Mouse (Mus musculus): ENCODE data around the gene Gm266. TPM values are rescaled to one million over a fixed set of nuclear protein-coding genes. Genes with fewer than 3 reads are reported as not detected.

The Gm266 gene
- polyA plus RNA-seq, 1 experiment from 2014 or later, result 0.49 TPM

DNA sequence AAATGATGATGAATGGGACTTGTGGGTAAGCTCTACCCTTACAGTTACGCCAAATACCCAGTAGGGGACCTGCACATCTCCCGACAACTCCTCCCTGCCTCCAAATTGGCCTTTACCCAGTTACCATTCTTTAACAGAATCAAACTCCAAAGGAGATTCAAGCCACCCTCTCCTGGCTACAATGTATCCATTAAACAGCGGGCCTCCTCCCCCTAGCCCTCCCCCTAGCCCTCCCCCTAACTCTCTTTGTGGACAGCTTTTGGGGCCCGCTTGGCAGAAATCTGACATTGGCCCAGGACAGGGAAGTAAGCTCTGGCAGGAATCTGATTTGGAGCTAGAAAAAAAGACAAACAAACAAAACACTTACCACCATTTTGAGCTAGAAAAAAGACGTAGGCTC lies 14.0 kb upstream of the Gm266 start:
- Histone ChIP-seq H3K27ac (ENCODE audit: low read depth) (no peak overlapping the region), H3K36me3 (replicated peaks; ENCODE audit: insufficient read depth, low read length) (no peaks in the 10 kb centered on the region), H3K27me3 (ENCODE audit: insufficient read depth, low read length) (0 out of 2 replicates have a peak, but pooled peaks cover 2% of the 10 kb centered on the region), H3K4me2 (ENCODE audit: low read depth, low read length) (no peak overlapping the region), H3K4me1 (ENCODE audit: insufficient read depth) (no peaks in the 10 kb centered on the region), H3K9me3 (ENCODE audit: low read length) (no peaks in the 10 kb centered on the region; the same call in 1 of the 2 replicates), H3K9ac (replicated peaks) (no peak overlapping the region), H3K4me3 (ENCODE audit: low read depth, low read length) (no peak overlapping the region)
- 68% methylated on average over 5 of the region's 5 CpGs for WGBS (ENCODE audit: insufficient replicate concordance)
- ATAC-seq, result no peak
- DNase-seq, result no peak
- no peak for TF ChIP-seq EP300 (IDR thresholded peaks at IDR 0.05; ENCODE audit: low read depth)
- no peak for TF ChIP-seq CTCF (IDR thresholded peaks at IDR 0.05; ENCODE audit: low read depth)

DNA sequence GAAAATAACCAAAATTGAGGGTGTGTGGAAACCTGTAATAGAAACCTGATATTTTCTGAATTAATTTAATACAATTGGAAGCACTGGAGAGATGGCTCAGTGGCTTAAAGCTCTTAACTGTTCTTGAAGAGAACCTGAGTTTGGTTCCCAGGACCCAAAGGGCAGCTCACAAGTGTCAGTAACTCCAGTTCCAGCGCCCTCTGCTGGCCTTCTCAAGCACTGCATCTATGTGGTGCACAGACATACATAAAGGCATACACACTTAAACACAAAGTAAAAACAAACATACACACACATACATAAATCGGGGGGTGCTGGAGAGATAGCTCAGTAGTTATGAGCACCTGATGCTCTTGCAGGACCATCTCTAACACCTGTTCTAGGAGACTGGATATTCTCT lies 11.5 kb upstream of the Gm266 start:
- H3K9ac ChIP-seq (replicated peaks), result no peak overlapping the region
- no peaks in the 10 kb centered on the region for H3K9me3 ChIP-seq (ENCODE audit: low read length)
- H3K4me3 ChIP-seq (ENCODE audit: low read depth, low read length), result no peak overlapping the region
- H3K27ac ChIP-seq (ENCODE audit: low read depth), result no peak overlapping the region
- 0 out of 2 replicates have a peak, but pooled peaks cover 2% of the 10 kb centered on the region for H3K27me3 ChIP-seq (ENCODE audit: insufficient read depth, low read length)
- no peaks in the 10 kb centered on the region for H3K4me1 ChIP-seq (ENCODE audit: insufficient read depth)
- DNase-seq (peak; percentile 46), ATAC-seq (no peak)
- no peaks in the 10 kb centered on the region for H3K36me3 ChIP-seq (replicated peaks; ENCODE audit: insufficient read depth, low read length)
- 43% methylated on average over 2 of the region's 2 CpGs for WGBS (ENCODE audit: insufficient replicate concordance)
- H3K4me2 ChIP-seq (ENCODE audit: low read depth, low read length), result no peak overlapping the region
- TF ChIP-seq EP300 (IDR thresholded peaks at IDR 0.05; ENCODE audit: low read depth) (no peak), CTCF (IDR thresholded peaks at IDR 0.05; ENCODE audit: low read depth) (peak; percentile 65)

DNA sequence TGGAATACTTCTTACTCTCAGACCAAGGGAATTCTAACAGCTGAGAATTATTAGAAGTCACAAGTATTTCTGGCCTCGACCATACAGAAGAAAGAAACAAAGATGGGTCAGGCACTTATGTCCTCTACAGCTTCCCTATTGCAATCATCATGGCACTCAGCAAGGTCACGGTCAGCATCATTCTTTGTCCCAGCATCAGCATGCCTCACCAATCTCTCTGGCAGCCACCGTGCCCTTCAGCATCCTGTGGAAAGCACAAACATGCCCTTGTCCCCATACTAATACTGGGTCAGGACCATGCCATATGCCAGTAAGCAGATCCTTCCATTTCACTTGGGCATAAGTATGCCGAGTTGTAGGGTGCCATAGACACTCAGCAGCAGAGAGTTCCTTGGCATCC lies 9.3 kb upstream of the Gm266 start:
- ATAC-seq, result no peak
- WGBS (ENCODE audit: insufficient replicate concordance), result 63% methylated on average over 4 of the region's 4 CpGs

DNA sequence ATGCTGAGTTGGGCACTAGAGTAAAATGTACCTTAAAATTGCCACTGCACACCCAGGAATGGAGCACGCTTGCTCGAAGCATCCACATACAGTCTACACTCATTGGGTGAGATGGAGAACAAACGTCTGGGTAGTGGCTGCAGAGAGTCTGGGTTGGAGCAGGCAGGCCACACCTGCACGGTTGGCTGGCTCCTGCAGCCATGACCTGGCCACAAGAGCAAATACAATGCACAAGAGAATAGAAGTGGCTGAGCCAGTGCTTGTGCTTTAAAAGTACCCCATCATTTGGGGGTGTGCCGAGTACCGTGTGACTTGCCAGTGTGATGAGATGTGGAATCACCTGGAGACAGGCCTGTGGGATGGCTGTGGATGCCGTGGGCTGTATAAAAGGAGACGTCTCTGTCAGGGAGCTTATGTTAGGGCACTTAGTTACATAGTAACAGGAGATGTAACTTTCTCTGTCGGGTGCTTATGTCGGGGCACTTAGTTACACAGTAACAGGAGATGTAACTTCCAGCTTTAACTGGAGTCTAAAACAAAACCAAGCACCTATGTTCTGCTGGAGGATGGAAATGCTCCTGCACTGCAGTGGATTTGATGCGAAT lies 3.7 kb upstream of the Gm266 start:
- DNase-seq (no peak), ATAC-seq (no peak)
- Histone ChIP-seq H3K4me3 (ENCODE audit: low read depth, low read length) (no peak overlapping the region), H3K4me2 (ENCODE audit: low read depth, low read length) (no peak overlapping the region), H3K27ac (ENCODE audit: low read depth) (no peak overlapping the region), H3K27me3 (ENCODE audit: insufficient read depth, low read length) (peaks cover 48% of the 10 kb centered on the region), H3K36me3 (replicated peaks; ENCODE audit: insufficient read depth, low read length) (no peaks in the 10 kb centered on the region), H3K9ac (replicated peaks) (no peak overlapping the region), H3K9me3 (ENCODE audit: low read length) (no peaks in the 10 kb centered on the region), H3K4me1 (ENCODE audit: insufficient read depth) (peaks cover 15% of the 10 kb centered on the region; the same call in 1 of the 2 replicates)
- WGBS (ENCODE audit: insufficient replicate concordance), result 62% methylated on average over 11 of the region's 11 CpGs
- TF ChIP-seq CTCF (IDR thresholded peaks at IDR 0.05; ENCODE audit: low read depth), result no peak
- no peak for TF ChIP-seq EP300 (IDR thresholded peaks at IDR 0.05; ENCODE audit: low read depth)

More for the DNA sequence above, 9.3 kb upstream of the Gm266 start:
- Histone ChIP-seq H3K9me3 (ENCODE audit: low read length) (no peaks in the 10 kb centered on the region), H3K4me1 (ENCODE audit: insufficient read depth) (0 out of 2 replicates have a peak, but pooled peaks cover 1% of the 10 kb centered on the region), H3K27ac (ENCODE audit: low read depth) (no peak overlapping the region), H3K27me3 (ENCODE audit: insufficient read depth, low read length) (0 out of 2 replicates have a peak, but pooled peaks cover 2% of the 10 kb centered on the region), H3K36me3 (replicated peaks; ENCODE audit: insufficient read depth, low read length) (no peaks in the 10 kb centered on the region), H3K4me2 (ENCODE audit: low read depth, low read length) (no peak overlapping the region), H3K9ac (replicated peaks) (no peak overlapping the region), H3K4me3 (ENCODE audit: low read depth, low read length) (no peak overlapping the region)
- no peak for TF ChIP-seq EP300 (IDR thresholded peaks at IDR 0.05; ENCODE audit: low read depth)
- DNase-seq, result no peak

DNA sequence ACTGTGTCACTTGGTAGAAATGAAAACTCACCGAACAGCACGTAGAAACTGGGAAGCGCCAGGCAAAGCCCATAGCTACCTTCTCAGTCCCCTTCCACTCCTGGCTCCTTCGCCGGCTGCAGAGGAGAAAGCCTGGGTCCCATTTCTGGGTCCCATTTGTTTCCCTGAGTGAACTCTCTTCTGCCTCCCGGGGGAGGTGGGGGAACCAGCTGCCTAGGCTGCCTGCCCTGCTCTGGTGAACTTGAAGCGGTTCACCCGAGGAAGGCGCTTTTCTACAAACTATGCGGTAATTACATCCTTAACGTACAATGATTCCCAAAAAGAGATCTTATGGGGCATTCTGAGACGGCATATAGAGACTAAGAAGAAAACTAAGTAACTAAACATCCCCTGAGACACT lies 832 bp upstream of the Gm266 start:
- WGBS (ENCODE audit: insufficient replicate concordance), result 20% methylated on average over 12 of the region's 12 CpGs
- Histone ChIP-seq H3K4me2 (ENCODE audit: low read depth, low read length) (peak overlapping the region; percentile 57), H3K27me3 (ENCODE audit: insufficient read depth, low read length) (peaks cover 62% of the 10 kb centered on the region), H3K4me1 (ENCODE audit: insufficient read depth) (peaks cover 15% of the 10 kb centered on the region; the same call in 1 of the 2 replicates), H3K9ac (replicated peaks) (no peak overlapping the region), H3K4me3 (ENCODE audit: low read depth, low read length) (no peak overlapping the region), H3K9me3 (ENCODE audit: low read length) (no peaks in the 10 kb centered on the region), H3K27ac (ENCODE audit: low read depth) (no peak overlapping the region), H3K36me3 (replicated peaks; ENCODE audit: insufficient read depth, low read length) (no peaks in the 10 kb centered on the region)
- TF ChIP-seq CTCF (IDR thresholded peaks at IDR 0.05; ENCODE audit: low read depth), result no peak
- no peak for TF ChIP-seq EP300 (IDR thresholded peaks at IDR 0.05; ENCODE audit: low read depth)
- ATAC-seq (no peak), DNase-seq (no peak)

DNA sequence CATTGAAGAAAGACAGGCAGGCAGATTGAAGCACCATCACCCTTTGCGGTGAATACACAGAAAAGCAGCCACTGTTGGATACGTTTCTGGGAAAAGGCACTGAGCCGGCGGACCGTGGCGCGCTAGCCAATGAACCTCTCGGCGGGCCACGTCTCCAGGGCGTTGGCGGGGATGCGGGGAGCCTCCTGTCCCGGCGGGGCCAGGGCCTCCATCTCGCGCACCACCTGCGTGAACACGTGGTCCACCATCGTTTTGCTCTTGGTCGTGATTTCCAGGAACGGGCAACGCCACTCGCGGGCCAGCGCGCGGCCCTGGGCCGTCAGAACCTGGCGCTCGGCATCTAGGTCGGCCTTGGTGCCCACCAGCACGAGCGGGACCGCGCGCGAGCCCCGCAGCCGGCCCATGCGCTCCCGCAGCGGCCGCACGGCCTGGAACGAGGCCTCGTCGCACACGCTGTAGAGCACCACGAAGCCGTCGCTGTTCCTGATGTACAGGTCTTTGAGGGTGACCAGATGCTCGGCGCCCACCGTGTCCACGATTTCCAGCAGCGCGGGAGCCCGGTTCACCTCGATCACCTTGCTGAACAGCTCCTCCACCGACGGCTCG lies 474 bp downstream of the Gm266 start:
- peak overlapping the region; percentile 35 for H3K4me3 ChIP-seq (ENCODE audit: low read depth, low read length)
- TF ChIP-seq EP300 (IDR thresholded peaks at IDR 0.05; ENCODE audit: low read depth) (no peak), CTCF (IDR thresholded peaks at IDR 0.05; ENCODE audit: low read depth) (no peak)
- no peak overlapping the region for H3K27ac ChIP-seq (ENCODE audit: low read depth)
- ATAC-seq (no peak), DNase-seq (no peak)
- H3K36me3 ChIP-seq (replicated peaks; ENCODE audit: insufficient read depth, low read length), result no peaks in the 10 kb centered on the region
- WGBS (ENCODE audit: insufficient replicate concordance), result 1% methylated on average over 54 of the region's 63 CpGs
- no peaks in the 10 kb centered on the region for H3K9me3 ChIP-seq (ENCODE audit: low read length)
- H3K9ac ChIP-seq (replicated peaks), result no peak overlapping the region
- H3K4me2 ChIP-seq (ENCODE audit: low read depth, low read length), result peak overlapping the region; percentile 57
- H3K4me1 ChIP-seq (ENCODE audit: insufficient read depth), result peaks cover 15% of the 10 kb centered on the region; the same call in 1 of the 2 replicates
- peaks cover 62% of the 10 kb centered on the region for H3K27me3 ChIP-seq (ENCODE audit: insufficient read depth, low read length)

All from liver, postnatal 0 days (tissue).